Mouse (Mus musculus): ENCODE data around the gene Xpo5.

DNA sequence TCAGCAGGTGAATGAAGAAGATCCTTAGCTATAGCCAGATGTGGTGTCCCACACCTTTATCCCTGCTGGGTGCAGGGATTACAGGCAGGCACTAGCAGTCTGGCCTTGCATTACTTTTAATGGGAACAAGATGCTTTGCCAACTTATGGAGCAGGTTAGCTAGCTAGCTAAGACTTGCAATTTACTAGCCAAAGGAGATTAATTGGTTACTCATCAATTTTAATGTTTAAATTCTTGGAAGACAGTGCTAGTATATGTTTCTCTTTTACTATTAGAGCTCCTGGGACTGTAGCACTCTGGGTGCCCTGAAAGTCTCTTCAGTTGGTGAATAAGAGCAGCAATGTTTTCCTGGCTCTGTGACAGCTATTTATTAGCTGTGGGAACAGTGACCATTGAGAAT lies 4.1 kb downstream of the Xpo5 start:
- TF ChIP-seq POLR2A (IDR thresholded peaks at IDR 0.05; ENCODE audit: borderline replicate concordance, extremely low read depth, insufficient read depth, insufficient read length, poor library complexity, severe bottlenecking), result no peak
- TF ChIP-seq CTCF (IDR thresholded peaks at IDR 0.05; ENCODE audit: borderline replicate concordance, extremely low read depth, insufficient read depth, insufficient read length), result no peak

All from brain, embryonic 14.5 days (tissue).